Mouse (Mus musculus) embryonic stem cell, embryonic (primary cell): ENCODE results near the gene Arnt2.

ENCODE experiments used
- CTCF ChIA-PET, 4 experiments: fragments of 300-600 bp in 2 of 4; fragments of 350-600 bp in 2 of 4; sonication (Branson Sonifier 250); formaldehyde crosslinking; loops; one replicate each; lab custom pipeline; 2022; ENCODE audit warnings: inconsistent platforms in 2 of 4; lab: Charles Lee
- POLR2A ChIA-PET, 4 experiments: fragments of 300-600 bp in 2 of 4; fragments of 350-600 bp in 2 of 4; sonication (Branson Sonifier 250); formaldehyde crosslinking; loops; one replicate each; lab custom pipeline; 2022; ENCODE audit warnings: antibody characterized with exemption in 4 of 4, inconsistent platforms in 1 of 4; lab: Charles Lee

The Arnt2 gene

GRCm38 (mm10) chr7:84272206-84272818 lies 137.7 kb downstream of the Arnt2 start:
- ChIA-PET CTCF (interaction anchor here (0.5 to 6.9 kb wide), 66 partner anchors 9 to 604 kb away, joined by 3 to 241 read pairs (median 4); partner anchors contain the start of genes Cemip (in 4 of the 4), Abhd17c (in 1 of the 4), Mesd (in 1 of the 4) and Tlnrd1 (in 1 of the 4)), POLR2A (interaction anchor here (0.6 to 1.6 kb wide), 25 partner anchors 9 to 387 kb away, joined by 3 to 8 read pairs (median 4); partner anchors contain the start of gene Cemip (in 1 of the 4))

GRCm38 (mm10) chr7:84271429-84271828 lies 138.5 kb downstream of the Arnt2 start:
- POLR2A ChIA-PET = interaction anchor here (0.6 to 1.6 kb wide), 7 partner anchors 20 to 387 kb away, joined by 3 to 8 read pairs (median 3); no protein-coding TSS in a partner anchor
- CTCF ChIA-PET = interaction anchor here (0.6 to 6.9 kb wide), 12 partner anchors 8 to 470 kb away, joined by 3 to 241 read pairs (median 11); partner anchors contain the start of gene Cemip (in 4 of the 4)

GRCm38 (mm10) chr7:84263466-84263865 lies 146.5 kb downstream of the Arnt2 start:
- CTCF ChIA-PET = interaction anchor here in 2 of 4 experiments (0.8 to 1.1 kb wide), 3 partner anchors 9 to 16 kb away, joined by 3 to 4 read pairs (median 3); no protein-coding TSS in a partner anchor
- POLR2A ChIA-PET = interaction anchor here in 2 of 4 experiments (1.1 to 1.8 kb wide), 2 partner anchors 9 to 16 kb away, joined by 3 to 7 read pairs; no protein-coding TSS in a partner anchor

GRCm38 (mm10) chr7:84261341-84261740 lies 148.6 kb downstream of the Arnt2 start:
- CTCF ChIA-PET = interaction anchor here in 3 of 4 experiments (0.7 to 1.4 kb wide), 3 partner anchors 11 kb away, joined by 3 to 7 read pairs (median 6); no protein-coding TSS in a partner anchor
- POLR2A ChIA-PET = interaction anchor here in 1 of 4 experiments (0.5 to 1.2 kb wide), 2 partner anchors 13 to 315 kb away, joined by 5 read pairs; no protein-coding TSS in a partner anchor

GRCm38 (mm10) chr7:84260401-84260800 lies 149.6 kb downstream of the Arnt2 start:
- ChIA-PET CTCF (no interaction called here), POLR2A (no interaction called here)

- POLR2A ChIA-PET = no interaction called here
- CTCF ChIA-PET = no interaction called here
Measured at GRCm38 (mm10) chr7:84259309-84259985, 150.5 kb downstream of the Arnt2 start.

- ChIA-PET POLR2A (interaction anchor here in 1 of 4 experiments (1.0 kb wide), 1 partner anchor 106 kb away, joined by 3 read pairs; no protein-coding TSS in a partner anchor), CTCF (no interaction called here)
Measured at GRCm38 (mm10) chr7:84256661-84257060, 153.3 kb downstream of the Arnt2 start.

- POLR2A ChIA-PET = interaction anchor here in 1 of 4 experiments (1.0 kb wide), 1 partner anchor 105 kb away, joined by 3 read pairs; no protein-coding TSS in a partner anchor
- CTCF ChIA-PET = no interaction called here
Measured at GRCm38 (mm10) chr7:84256245-84256644, 153.7 kb downstream of the Arnt2 start.

GRCm38 (mm10) chr7:84254916-84255315 lies 155.1 kb downstream of the Arnt2 start:
- CTCF ChIA-PET = interaction anchor here in 1 of 4 experiments (1.3 kb wide), 1 partner anchor 18 kb away, joined by 4 read pairs; no protein-coding TSS in a partner anchor
- POLR2A ChIA-PET = interaction anchor here in 2 of 4 experiments (1.1 to 1.8 kb wide), 2 partner anchors 9 to 14 kb away, joined by 3 to 4 read pairs; no protein-coding TSS in a partner anchor

- POLR2A ChIA-PET = interaction anchor here in 2 of 4 experiments (0.6 to 1.8 kb wide), 2 partner anchors 13 to 14 kb away, joined by 3 to 4 read pairs; no protein-coding TSS in a partner anchor
- CTCF ChIA-PET = interaction anchor here in 1 of 4 experiments (1.3 kb wide), 1 partner anchor 18 kb away, joined by 4 read pairs; no protein-coding TSS in a partner anchor
Measured at GRCm38 (mm10) chr7:84254311-84254710, 155.7 kb downstream of the Arnt2 start.

GRCm38 (mm10) chr7:84251667-84252066 lies 158.3 kb downstream of the Arnt2 start:
- ChIA-PET POLR2A (interaction anchor here in 1 of 4 experiments (1.2 kb wide), 1 partner anchor 20 kb away, joined by 3 read pairs; no protein-coding TSS in a partner anchor), CTCF (no interaction called here)

- POLR2A ChIA-PET = interaction anchor here in 2 of 4 experiments (1.2 to 2.9 kb wide), 3 partner anchors 21 to 100 kb away, joined by 3 to 15 read pairs (median 3); partner anchors contain the start of gene Abhd17c (in 1 of the 2)
- CTCF ChIA-PET = interaction anchor here in 1 of 4 experiments (1.2 kb wide), 1 partner anchor 22 kb away, joined by 5 read pairs; no protein-coding TSS in a partner anchor
Measured at GRCm38 (mm10) chr7:84250736-84251135, 159.2 kb downstream of the Arnt2 start.

- ChIA-PET POLR2A (interaction anchor here (0.8 to 2.9 kb wide), 6 partner anchors 9 to 371 kb away, joined by 3 to 15 read pairs (median 4); partner anchors contain the start of genes Abhd17c (in 1 of the 4) and Cemip (in 1 of the 4)), CTCF (interaction anchor here in 2 of 4 experiments (1.2 to 3.7 kb wide), 2 partner anchors 22 kb away, joined by 5 to 18 read pairs; no protein-coding TSS in a partner anchor)
Measured at GRCm38 (mm10) chr7:84249951-84250350, 160.0 kb downstream of the Arnt2 start.

GRCm38 (mm10) chr7:84249381-84249780 lies 160.6 kb downstream of the Arnt2 start:
- ChIA-PET POLR2A (interaction anchor here (0.8 to 2.9 kb wide), 11 partner anchors 9 to 370 kb away, joined by 3 to 15 read pairs (median 5); partner anchors contain the start of gene Cemip (in 1 of the 4)), CTCF (interaction anchor here in 3 of 4 experiments (1.2 to 3.7 kb wide), 4 partner anchors 23 to 163 kb away, joined by 4 to 18 read pairs (median 6); partner anchors contain the start of gene Cemip (in 1 of the 3))

GRCm38 (mm10) chr7:84247960-84248665 lies 161.9 kb downstream of the Arnt2 start:
- CTCF ChIA-PET = interaction anchor here (0.6 to 3.7 kb wide), 11 partner anchors 11 to 1052 kb away, joined by 3 to 30 read pairs (median 4); partner anchors contain the start of gene Cemip (in 1 of the 4)
- POLR2A ChIA-PET = interaction anchor here (0.8 to 2.9 kb wide), 30 partner anchors 8 to 1381 kb away, joined by 3 to 15 read pairs (median 5); partner anchors contain the start of genes Mesd (in 3 of the 4), Tlnrd1 (in 3 of the 4), Cemip (in 2 of the 4) and Abhd17c (in 1 of the 4)

GRCm38 (mm10) chr7:84246878-84247277 lies 163.1 kb downstream of the Arnt2 start:
- CTCF ChIA-PET = interaction anchor here in 3 of 4 experiments (1.2 to 3.7 kb wide), 5 partner anchors 25 to 160 kb away, joined by 3 to 18 read pairs (median 5); partner anchors contain the start of gene Cemip (in 1 of the 3)
- POLR2A ChIA-PET = interaction anchor here (0.6 to 2.8 kb wide), 15 partner anchors 8 to 427 kb away, joined by 3 to 14 read pairs (median 4); partner anchors contain the start of genes Abhd17c (in 2 of the 4), Mesd (in 2 of the 4) and Tlnrd1 (in 1 of the 4)
